Mouse (Mus musculus) testis, adult 2 months (tissue): Measurements from ENCODE around the gene Cracr2b. TPM values are rescaled to one million over a fixed set of nuclear protein-coding genes. Genes with fewer than 3 reads are reported as not detected.

ENCODE experiments used
- H3K27ac ChIP-seq: fragments of 200-500 bp; 2 replicates; pipeline ENCODE4 v1.5.1; 2012; ENCODE audit warnings: low read depth, low read length; ENCODE audit not compliant: control insufficient read depth, insufficient read depth
- H3K27me3 ChIP-seq: fragments of 200-500 bp; 2 replicates; pipeline ENCODE4 v1.6.1; 2012; ENCODE audit warnings: mild to moderate bottlenecking, low read length, moderate library complexity; ENCODE audit not compliant: control insufficient read depth, insufficient read depth
- H3K36me3 ChIP-seq: fragments of 200-500 bp; 2 replicates; pipeline ENCODE4 v1.6.1; 2012; ENCODE audit warnings: mild to moderate bottlenecking, low read length; ENCODE audit not compliant: control insufficient read depth, insufficient read depth
- H3K4me1 ChIP-seq: fragments of 200-500 bp; 2 replicates; pipeline ENCODE4 v1.6.1; 2012; ENCODE audit warnings: low read length; ENCODE audit not compliant: control insufficient read depth, insufficient read depth
- H3K4me3 ChIP-seq: fragments of 200-500 bp; 2 replicates; pipeline ENCODE4 v1.5.1; 2012; ENCODE audit warnings: low read depth, mild to moderate bottlenecking, low read length, moderate library complexity, mixed read lengths; ENCODE audit not compliant: control insufficient read depth
- CTCF ChIP-seq: fragments of 200-500 bp; IDR thresholded peaks from 2 replicates; pipeline ENCODE4 v1.5.1; 2012; ENCODE audit warnings: low read depth, mild to moderate bottlenecking, inconsistent platforms, low read length, moderate library complexity; ENCODE audit not compliant: control insufficient read depth, insufficient read depth, insufficient replicate concordance
- POLR2A ChIP-seq: fragments of 200-500 bp; IDR thresholded peaks from 2 replicates; pipeline ENCODE4 v1.6.1; 2012; ENCODE audit warnings: low read depth, mild to moderate bottlenecking, inconsistent platforms, low read length, moderate library complexity; ENCODE audit not compliant: control insufficient read depth
- polyA plus RNA-seq: library from polyadenylated mRNA; depleted of rRNA; stranded (reverse); fragments of >200 nt; gene quantifications from 2 replicates; pipeline ENCODE4 v1.2.3, GENCODE M21; 2012

The Cracr2b gene
- polyA plus RNA-seq, 1 experiment: 2.1 TPM

- Histone ChIP-seq H3K36me3 (no peaks in the 10 kb centered on the region), H3K4me1 (peaks cover 12% of the 10 kb centered on the region), H3K4me3 (peak within 1 kb of the TSS; percentile 93), H3K27ac (peak within 1 kb of the TSS; percentile 92), H3K27me3 (no peaks in the 10 kb centered on the region)
- TF ChIP-seq CTCF (no peak), POLR2A (peak; percentile 95)
Measured at GRCm38 (mm10) chr7:141447110-141447991, 13.5 kb upstream of the Cracr2b start, which contains the start of gene Rplp2. Gene Rplp2 (plus strand): TSS chr7:141447370.

GRCm38 (mm10) chr7:141451928-141452327 lies 9.0 kb upstream of the Cracr2b start:
- Histone ChIP-seq H3K36me3 (no peaks in the 10 kb centered on the region), H3K27me3 (no peaks in the 10 kb centered on the region), H3K27ac (no peak overlapping the region), H3K4me1 (peaks cover 13% of the 10 kb centered on the region), H3K4me3 (no peak overlapping the region)
- no peak for TF ChIP-seq CTCF

GRCm38 (mm10) chr7:141453636-141454035 lies 7.3 kb upstream of the Cracr2b start:
- Histone ChIP-seq H3K27me3 (no peaks in the 10 kb centered on the region), H3K27ac (no peak overlapping the region), H3K4me3 (no peak overlapping the region; the same call in 1 of the 2 replicates), H3K36me3 (peaks cover 1% of the 10 kb centered on the region; the same call in 1 of the 2 replicates), H3K4me1 (peaks cover 11% of the 10 kb centered on the region)
- TF ChIP-seq CTCF (no peak), POLR2A (no peak)

GRCm38 (mm10) chr7:141454967-141455551 lies 5.8 kb upstream of the Cracr2b start, which contains the start of gene Pnpla2:
Gene Pnpla2 (plus strand): TSS chr7:141455198.
- Histone ChIP-seq H3K4me3 (peak within 1 kb of the TSS; percentile 94), H3K27ac (peak within 1 kb of the TSS; percentile 93), H3K36me3 (peaks cover 1% of the 10 kb centered on the region; the same call in 1 of the 2 replicates), H3K4me1 (peaks cover 13% of the 10 kb centered on the region), H3K27me3 (no peaks in the 10 kb centered on the region)
- TF ChIP-seq CTCF (no peak), POLR2A (peak; percentile 78)

GRCm38 (mm10) chr7:141455610-141456314 lies 5.1 kb upstream of the Cracr2b start:
- Histone ChIP-seq H3K4me3 (peak overlapping the region; percentile 94), H3K27ac (peak overlapping the region; percentile 93), H3K36me3 (peaks cover 1% of the 10 kb centered on the region; the same call in 1 of the 2 replicates), H3K27me3 (no peaks in the 10 kb centered on the region), H3K4me1 (peaks cover 13% of the 10 kb centered on the region)
- TF ChIP-seq POLR2A (no peak), CTCF (no peak)

GRCm38 (mm10) chr7:141456739-141457138 lies 4.2 kb upstream of the Cracr2b start:
- Histone ChIP-seq H3K4me3 (no peak overlapping the region), H3K27ac (no peak overlapping the region), H3K27me3 (no peaks in the 10 kb centered on the region), H3K4me1 (peaks cover 19% of the 10 kb centered on the region), H3K36me3 (peaks cover 1% of the 10 kb centered on the region; the same call in 1 of the 2 replicates)
- TF ChIP-seq CTCF: no peak
- TF ChIP-seq POLR2A: no peak
